Mouse (Mus musculus) MEL (cell line): ENCODE results near the gene Golm1. TPM values are rescaled to one million over a fixed set of nuclear protein-coding genes. Genes with fewer than 3 reads are reported as not detected.

ENCODE experiments used
- DNase-seq: peaks from one replicate; pipeline ENCODE4 v3.0.0; 2011; ENCODE audit warnings: low read depth, low spot score
- H3K27ac ChIP-seq: 2 replicates; pipeline ENCODE4 v1.5.1; 2012; ENCODE audit warnings: low read depth, mild to moderate bottlenecking, control low read depth, low read length, moderate library complexity; ENCODE audit not compliant: control insufficient read depth
- H3K27me3 ChIP-seq, 2 experiments: fragments of 150-350 bp in 1 of 2; sonication (generic) in 1 of 2; 2 replicates each; pipeline ENCODE4 v1.6.1; 2012; ENCODE audit warnings: low read length in 2 of 2, mild to moderate bottlenecking in 2 of 2, improper control_type of control experiment in 1 of 2, moderate library complexity in 1 of 2; ENCODE audit not compliant: insufficient read depth in 2 of 2, control insufficient read depth in 1 of 2
- H3K36me3 ChIP-seq, 2 experiments: 2 replicates each; pipeline ENCODE4 v1.6.1; 2012 to 2014; ENCODE audit warnings: low read length in 2 of 2, improper control_type of control experiment in 1 of 2, inconsistent platforms in 1 of 2, mild to moderate bottlenecking in 1 of 2; ENCODE audit not compliant: insufficient read depth in 2 of 2, control insufficient read depth in 1 of 2
- H3K4me1 ChIP-seq, 2 experiments: fragments of 150-350 bp in 1 of 2; sonication (generic) in 1 of 2; 2 replicates each; pipeline ENCODE4 v1.6.1; 2012; ENCODE audit warnings: low read length in 2 of 2, improper control_type of control experiment in 1 of 2, mild to moderate bottlenecking in 1 of 2; ENCODE audit not compliant: insufficient read depth in 2 of 2, control insufficient read depth in 1 of 2
- H3K4me3 ChIP-seq, 2 experiments: fragments of 150-350 bp in 1 of 2; sonication (generic) in 1 of 2; 2 replicates each; pipeline ENCODE4 v1.5.1; 2012; ENCODE audit warnings: low read depth in 2 of 2, low read length in 2 of 2, mild to moderate bottlenecking in 2 of 2, moderate library complexity in 2 of 2, control low read depth in 1 of 2, improper control_type of control experiment in 1 of 2; ENCODE audit not compliant: control insufficient read depth in 1 of 2, insufficient read depth in 1 of 2
- H3K79me2 ChIP-seq: 2 replicates; pipeline ENCODE4 v1.6.1; 2012; ENCODE audit warnings: mild to moderate bottlenecking, low read length, moderate library complexity; ENCODE audit not compliant: control insufficient read depth, poor library complexity, insufficient read depth
- H3K9ac ChIP-seq: 2 replicates; pipeline ENCODE4 v1.6.1; 2012; ENCODE audit warnings: low read depth, mild to moderate bottlenecking, control low read depth, low read length, moderate library complexity; ENCODE audit not compliant: control insufficient read depth, poor library complexity, severe bottlenecking
- H3K9me3 ChIP-seq: fragments of 150-350 bp; sonication (generic); replicated peaks from 2 replicates; pipeline ENCODE4 v1.6.1; 2012; ENCODE audit warnings: mild to moderate bottlenecking, low read length, improper control_type of control experiment, moderate library complexity; ENCODE audit not compliant: insufficient read depth
- BHLHE40 ChIP-seq: IDR thresholded peaks from 2 replicates; pipeline ENCODE4 v1.6.1; 2012; ENCODE audit warnings: low read depth, mild to moderate bottlenecking, inconsistent platforms, low read length, improper control_type of control experiment, borderline replicate concordance
- CHD1 ChIP-seq: IDR thresholded peaks from 2 replicates; pipeline ENCODE4 v1.6.1; 2012; ENCODE audit warnings: low read depth, mild to moderate bottlenecking, inconsistent platforms, low read length, improper control_type of control experiment
- CTCF ChIP-seq, 3 experiments: IDR thresholded peaks in 2 of 3; conservative IDR thresholded peaks in 1 of 3; 2 replicates each; pipeline ENCODE4 v1.5.1; 2011 to 2012; ENCODE audit warnings: low read length in 3 of 3, low read depth in 2 of 3, mild to moderate bottlenecking in 2 of 3, improper control_type of control experiment in 1 of 3, inconsistent platforms in 1 of 3, mixed read lengths in 1 of 3, moderate library complexity in 1 of 3; ENCODE audit not compliant: control insufficient read depth in 1 of 3, insufficient read depth in 1 of 3, poor library complexity in 1 of 3, severe bottlenecking in 1 of 3
- E2F4 ChIP-seq: IDR thresholded peaks from 2 replicates; pipeline ENCODE4 v1.6.1; 2011; ENCODE audit warnings: low read depth, low read length, improper control_type of control experiment, borderline replicate concordance
- ELF1 ChIP-seq: IDR thresholded peaks from 2 replicates; pipeline ENCODE4 v1.6.1; 2014; ENCODE audit warnings: low read depth, mild to moderate bottlenecking, inconsistent platforms, low read length, improper control_type of control experiment, moderate library complexity
- ETS1 ChIP-seq: IDR thresholded peaks from 2 replicates; pipeline ENCODE4 v1.6.1; 2012; ENCODE audit warnings: low read depth, mild to moderate bottlenecking, inconsistent platforms, low read length, improper control_type of control experiment, moderate library complexity
- GABPA ChIP-seq: IDR thresholded peaks from 2 replicates; pipeline ENCODE4 v1.6.1; 2012; ENCODE audit warnings: low read depth, mild to moderate bottlenecking, inconsistent platforms, low read length, improper control_type of control experiment, moderate library complexity
- KAT2A ChIP-seq: conservative IDR thresholded peaks from 2 replicates; pipeline ENCODE4 v1.6.1; 2012; ENCODE audit warnings: low read depth, low read length, improper control_type of control experiment, inconsistent platforms
- MYB ChIP-seq: IDR thresholded peaks from 2 replicates; pipeline ENCODE4 v1.6.1; 2011; ENCODE audit warnings: mild to moderate bottlenecking, low read depth, low read length, improper control_type of control experiment
- MYC ChIP-seq: IDR thresholded peaks from 2 replicates; pipeline ENCODE4 v1.6.1; 2011; ENCODE audit warnings: low read depth, mild to moderate bottlenecking, low read length, improper control_type of control experiment, moderate library complexity
- POLR2A ChIP-seq, 2 experiments: IDR thresholded peaks; 2 replicates each; pipeline ENCODE4 v1.6.1; 2011 to 2012; ENCODE audit warnings: low read length in 2 of 2, mild to moderate bottlenecking in 2 of 2, control low read depth in 1 of 2, improper control_type of control experiment in 1 of 2, low read depth in 1 of 2, moderate library complexity in 1 of 2; ENCODE audit not compliant: control insufficient read depth in 1 of 2, insufficient read depth in 1 of 2, poor library complexity in 1 of 2
- RCOR1 ChIP-seq: IDR thresholded peaks from 2 replicates; pipeline ENCODE4 v1.6.1; 2012; ENCODE audit warnings: low read depth, mild to moderate bottlenecking, inconsistent platforms, low read length, improper control_type of control experiment
- SIN3A ChIP-seq: IDR thresholded peaks from 2 replicates; pipeline ENCODE4 v1.6.1; 2012; ENCODE audit warnings: low read length, improper control_type of control experiment, inconsistent platforms
- SMC3 ChIP-seq: IDR thresholded peaks from 2 replicates; pipeline ENCODE4 v1.6.1; 2011; ENCODE audit warnings: low read depth, low read length, improper control_type of control experiment
- TCF12 ChIP-seq: IDR thresholded peaks from 2 replicates; pipeline ENCODE4 v1.6.1; 2014; ENCODE audit warnings: low read depth, mild to moderate bottlenecking, inconsistent platforms, low read length, improper control_type of control experiment, moderate library complexity
- UBTF ChIP-seq: IDR thresholded peaks from 2 replicates; pipeline ENCODE4 v1.6.1; 2012; ENCODE audit warnings: low read depth, mild to moderate bottlenecking, inconsistent platforms, low read length, improper control_type of control experiment, moderate library complexity, borderline replicate concordance; ENCODE audit not compliant: insufficient read depth
- USF1 ChIP-seq: IDR thresholded peaks from 2 replicates; pipeline ENCODE4 v1.6.1; 2014; ENCODE audit warnings: low read depth, mild to moderate bottlenecking, inconsistent platforms, low read length, improper control_type of control experiment, moderate library complexity
- USF2 ChIP-seq, 2 experiments: IDR thresholded peaks; 2 replicates each; pipeline ENCODE4 v1.6.1; 2011 to 2012; ENCODE audit warnings: improper control_type of control experiment in 2 of 2, low read length in 2 of 2, borderline replicate concordance in 1 of 2, inconsistent platforms in 1 of 2, low read depth in 1 of 2, mild to moderate bottlenecking in 1 of 2; ENCODE audit not compliant: insufficient read depth in 1 of 2
- ZC3H11A ChIP-seq: IDR thresholded peaks from 2 replicates; pipeline ENCODE4 v1.6.1; 2012; ENCODE audit warnings: low read depth, mild to moderate bottlenecking, inconsistent platforms, low read length, improper control_type of control experiment
- ZNF384 ChIP-seq: IDR thresholded peaks from 2 replicates; pipeline ENCODE4 v1.6.1; 2012; ENCODE audit warnings: low read depth, mild to moderate bottlenecking, inconsistent platforms, low read length, improper control_type of control experiment
- polyA plus RNA-seq, 2 experiments: library from polyadenylated mRNA; stranded (reverse) in 1 of 2; unstranded in 1 of 2; fragments of >175 nt in 1 of 2; fragments of >200 nt in 1 of 2; gene quantifications; 2 replicates each; pipeline versions ENCODE4 v1.2.1 to v1.2.4; 2012; ENCODE audit warnings: low replicate concordance in 2 of 2, low read depth in 1 of 2; ENCODE audit not compliant: insufficient read length in 2 of 2, insufficient read depth in 1 of 2, missing spikeins in 1 of 2
- total RNA-seq: library from RNA; depleted of rRNA; stranded (reverse); fragments of 300-350 nt; gene quantifications from 2 replicates; pipeline ENCODE4 v1.2.3, GENCODE M21; 2012

Gene Golm1
- total and polyA plus RNA-seq, 3 experiments = 22.1 to 26.8 TPM; not detected in 1

- Histone ChIP-seq H3K4me1 (peaks cover 5 to 21% of the 10 kb centered on the region in 2 experiments), H3K36me3 (peaks cover 0 to 19% of the 10 kb centered on the region in 2 experiments; a peak in 2 of 4 replicates), H3K27me3 (no peaks in the 10 kb centered on the region), H3K9ac (no peak overlapping the region), H3K79me2 (peaks cover 2% of the 10 kb centered on the region; the same call in 1 of the 2 replicates), H3K9me3 (no peaks in the 10 kb centered on the region), H3K27ac (no peak overlapping the region), H3K4me3 (no peak overlapping the region)
- TF ChIP-seq GABPA = no peak
- TF ChIP-seq ZC3H11A = no peak
- TF ChIP-seq USF1 = no peak
- no peak for TF ChIP-seq ELF1
- no peak for TF ChIP-seq ETS1
- TF ChIP-seq E2F4 = no peak
- TF ChIP-seq CHD1 = no peak
- TF ChIP-seq SIN3A = no peak
- no peak for TF ChIP-seq POLR2A (IDR thresholded peaks at IDR 0.05; ENCODE audit: control insufficient read depth in 1 of 2, insufficient read depth in 1 of 2, low read depth in 1 of 2, low read length in 2 of 2, poor library complexity in 1 of 2)
- no peak for TF ChIP-seq SMC3
- no peak for TF ChIP-seq BHLHE40
- TF ChIP-seq KAT2A = no peak
- TF ChIP-seq UBTF = no peak
- TF ChIP-seq MYC = no peak
- DNase-seq = no peak
These were observed 7.8 kb downstream of the Golm1 start for GRCm38 (mm10) chr13:59667763-59668162.

- Histone ChIP-seq H3K36me3 (peaks cover 2 to 11% of the 10 kb centered on the region in 2 experiments), H3K4me1 (peaks cover 0 to 10% of the 10 kb centered on the region in 2 experiments; a peak in 3 of 4 replicates), H3K27ac (no peak overlapping the region), H3K4me3 (no peak overlapping the region), H3K79me2 (no peaks in the 10 kb centered on the region), H3K9me3 (no peaks in the 10 kb centered on the region), H3K27me3 (no peaks in the 10 kb centered on the region), H3K9ac (no peak overlapping the region)
- TF ChIP-seq CTCF (IDR thresholded peaks at IDR 0.05 in 2 of 3, conservative IDR thresholded peaks at IDR 0.05 in 1 of 3; ENCODE audit: control insufficient read depth in 1 of 3, insufficient read depth in 1 of 3, low read depth in 2 of 3, low read length in 3 of 3, poor library complexity in 1 of 3, severe bottlenecking in 1 of 3) (no peak), ZNF384 (no peak), TCF12 (no peak), KAT2A (no peak), MYB (no peak), SMC3 (no peak), GABPA (no peak), USF2 (IDR thresholded peaks at IDR 0.05; ENCODE audit: borderline replicate concordance in 1 of 2, insufficient read depth in 1 of 2, low read depth in 1 of 2, low read length in 2 of 2) (no peak), RCOR1 (no peak), UBTF (no peak), ELF1 (no peak), SIN3A (no peak)
- DNase-seq = no peak
These were observed 11.5 kb downstream of the Golm1 start for GRCm38 (mm10) chr13:59663939-59664712.
